Mouse (Mus musculus): ENCODE measurements around the gene Inafm2. TPM values are rescaled to one million over a fixed set of nuclear protein-coding genes. Genes with fewer than 3 reads are reported as not detected.

Inafm2 gene
- polyA plus RNA-seq, 1 experiment from 2014 or later: 24.2 TPM

- DNase-seq (ENCODE audit: low spot score): no peak
- Histone ChIP-seq H3K27me3 (ENCODE audit: low read depth, poor library complexity, severe bottlenecking) (peaks cover 17% of the 10 kb centered on the region), H3K27ac (replicated peaks) (no peak overlapping the region; the same call in 1 of the 2 replicates), H3K4me1 (peaks cover 41% of the 10 kb centered on the region), H3K4me3 (no peak overlapping the region), H3K9me3 (replicated peaks) (no peaks in the 10 kb centered on the region), H3K36me3 (peaks cover 20% of the 10 kb centered on the region)
- 75% methylated on average over 16 of the region's 16 CpGs for WGBS
These were observed 6.6 kb downstream of the Inafm2 start for GRCm38 (mm10) chr2:118751896-118752791.

GRCm38 (mm10) chr2:118752792-118753108, 7.2 kb downstream of the Inafm2 start:
- Histone ChIP-seq H3K27me3 (ENCODE audit: low read depth, poor library complexity, severe bottlenecking) (peaks cover 17% of the 10 kb centered on the region), H3K27ac (replicated peaks) (no peak overlapping the region; the same call in 1 of the 2 replicates), H3K4me1 (peaks cover 38% of the 10 kb centered on the region), H3K36me3 (peaks cover 20% of the 10 kb centered on the region), H3K4me3 (no peak overlapping the region), H3K9me3 (replicated peaks) (no peaks in the 10 kb centered on the region)
- 76% methylated on average over 4 of the region's 4 CpGs for WGBS
- no peak for DNase-seq (ENCODE audit: low spot score)

GRCm38 (mm10) chr2:118754143-118754542, 8.6 kb downstream of the Inafm2 start:
- H3K4me3 ChIP-seq: no peak overlapping the region
- peaks cover 30% of the 10 kb centered on the region for H3K27me3 ChIP-seq (ENCODE audit: low read depth, poor library complexity, severe bottlenecking)
- no peaks in the 10 kb centered on the region for H3K9me3 ChIP-seq (replicated peaks)
- WGBS: 85% methylated on average over 5 of the region's 5 CpGs
- H3K36me3 ChIP-seq: peaks cover 15% of the 10 kb centered on the region
- peaks cover 24% of the 10 kb centered on the region for H3K4me1 ChIP-seq
- DNase-seq (ENCODE audit: low spot score): no peak
- no peak overlapping the region for H3K27ac ChIP-seq (replicated peaks)

DNA sequence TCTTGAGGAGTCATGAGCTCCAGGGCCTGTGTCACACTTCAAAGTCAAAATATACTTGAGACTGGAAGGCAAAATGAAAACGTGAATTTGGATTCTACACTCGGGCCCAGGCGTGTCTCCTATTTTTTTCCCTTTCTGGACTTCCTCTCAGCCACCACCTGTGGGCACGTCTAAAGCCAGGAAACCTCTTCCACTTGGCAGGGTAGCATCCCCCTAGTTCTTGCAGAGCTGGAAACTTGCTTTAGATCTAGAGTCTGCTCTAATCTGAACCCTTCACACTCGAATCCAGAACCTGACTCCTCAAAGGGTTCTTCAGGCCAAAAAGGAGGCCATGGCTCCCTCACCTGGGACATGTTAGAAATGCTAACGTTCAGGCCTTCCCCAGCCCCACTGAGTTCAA, 9.8 kb downstream of the Inafm2 start:
- Histone ChIP-seq H3K27ac (replicated peaks) (no peak overlapping the region), H3K36me3 (peaks cover 2% of the 10 kb centered on the region), H3K4me1 (peaks cover 15% of the 10 kb centered on the region), H3K9me3 (replicated peaks) (no peaks in the 10 kb centered on the region), H3K4me3 (no peak overlapping the region), H3K27me3 (ENCODE audit: low read depth, poor library complexity, severe bottlenecking) (peaks cover 41% of the 10 kb centered on the region)
- DNase-seq (ENCODE audit: low spot score): no peak
- 86% methylated on average over 6 of the region's 6 CpGs for WGBS

DNA sequence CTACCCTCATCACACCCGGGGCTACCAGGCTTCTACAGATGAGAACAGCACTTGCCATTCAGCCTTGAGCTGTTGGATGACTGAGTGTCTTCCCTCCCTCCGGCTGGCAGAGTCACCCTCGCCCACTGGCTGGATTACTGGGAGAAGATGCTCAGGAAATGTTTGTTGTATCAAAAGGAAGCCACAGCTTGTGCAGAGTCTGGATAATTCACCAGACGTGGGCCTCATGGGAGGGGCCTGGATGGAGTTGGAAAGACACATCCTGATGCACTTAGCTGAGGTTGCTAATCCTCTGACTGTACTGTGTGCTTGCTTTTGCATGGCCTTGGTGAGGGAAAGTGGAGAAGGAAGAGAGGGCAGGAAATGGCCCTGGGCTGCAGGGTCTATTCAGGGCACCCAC, 10.5 kb downstream of the Inafm2 start:
- peaks cover 48% of the 10 kb centered on the region for H3K27me3 ChIP-seq (ENCODE audit: low read depth, poor library complexity, severe bottlenecking)
- WGBS: 85% methylated on average over 4 of the region's 4 CpGs

GRCm38 (mm10) chr2:118759828-118760227, 14.3 kb downstream of the Inafm2 start:
- H3K27me3 ChIP-seq (ENCODE audit: low read depth, poor library complexity, severe bottlenecking): peaks cover 77% of the 10 kb centered on the region
- WGBS: 18% methylated on average over 8 of the region's 8 CpGs
- H3K27ac ChIP-seq (replicated peaks): no peak overlapping the region
- H3K4me3 ChIP-seq: no peak overlapping the region; the same call in 1 of the 2 replicates
- H3K4me1 ChIP-seq: peaks cover 41% of the 10 kb centered on the region
- no peaks in the 10 kb centered on the region for H3K9me3 ChIP-seq (replicated peaks)
- DNase-seq (ENCODE audit: low spot score): peak; percentile 64
- no peaks in the 10 kb centered on the region for H3K36me3 ChIP-seq

More for the DNA sequence above, 10.5 kb downstream of the Inafm2 start:
- Histone ChIP-seq H3K4me3 (no peak overlapping the region), H3K36me3 (no peaks in the 10 kb centered on the region), H3K27ac (replicated peaks) (no peak overlapping the region), H3K4me1 (peaks cover 14% of the 10 kb centered on the region), H3K9me3 (replicated peaks) (no peaks in the 10 kb centered on the region)
- no peak for DNase-seq (ENCODE audit: low spot score)

DNA sequence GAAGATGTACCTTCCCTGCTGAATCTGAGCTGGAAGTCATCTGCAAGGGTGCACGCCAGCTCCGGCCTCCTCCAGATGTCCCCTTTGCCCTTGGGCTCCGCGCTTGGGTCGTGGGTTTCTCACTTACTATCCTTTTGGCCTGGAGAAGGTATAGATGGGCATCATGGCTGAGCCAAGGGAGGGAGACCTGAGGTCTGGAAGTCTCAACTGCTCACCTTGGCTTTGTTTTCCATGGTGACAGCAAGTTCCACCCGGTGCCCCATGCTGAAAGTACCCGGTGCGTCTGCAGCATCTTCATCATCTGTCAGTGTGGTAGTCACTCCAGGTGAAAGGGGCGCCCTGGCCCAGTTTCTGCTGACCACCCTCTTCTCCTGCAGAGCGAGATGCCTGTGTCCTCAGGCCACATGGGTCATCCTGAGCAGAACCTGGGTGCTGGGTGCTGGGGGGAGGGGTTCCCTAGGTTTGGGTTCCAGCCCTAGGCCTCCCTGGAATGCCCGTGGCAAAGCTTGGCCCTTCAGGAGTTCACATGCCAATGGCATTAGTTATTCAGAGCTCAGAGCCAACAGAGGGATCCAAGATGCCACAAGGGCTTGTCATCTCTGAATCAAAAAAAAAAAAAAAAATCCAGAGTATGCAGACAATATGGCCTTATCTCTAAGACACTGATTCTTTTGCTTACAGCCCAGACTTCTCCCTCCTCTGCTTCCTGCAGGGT, 14.9 kb downstream of the Inafm2 start:
- WGBS: 85% methylated on average over 11 of the region's 11 CpGs
- Histone ChIP-seq H3K4me3 (no peak overlapping the region), H3K27ac (replicated peaks) (no peak overlapping the region), H3K4me1 (peaks cover 41% of the 10 kb centered on the region), H3K27me3 (ENCODE audit: low read depth, poor library complexity, severe bottlenecking) (peaks cover 77% of the 10 kb centered on the region), H3K36me3 (no peaks in the 10 kb centered on the region), H3K9me3 (replicated peaks) (no peaks in the 10 kb centered on the region)
- no peak for DNase-seq (ENCODE audit: low spot score)

DNA sequence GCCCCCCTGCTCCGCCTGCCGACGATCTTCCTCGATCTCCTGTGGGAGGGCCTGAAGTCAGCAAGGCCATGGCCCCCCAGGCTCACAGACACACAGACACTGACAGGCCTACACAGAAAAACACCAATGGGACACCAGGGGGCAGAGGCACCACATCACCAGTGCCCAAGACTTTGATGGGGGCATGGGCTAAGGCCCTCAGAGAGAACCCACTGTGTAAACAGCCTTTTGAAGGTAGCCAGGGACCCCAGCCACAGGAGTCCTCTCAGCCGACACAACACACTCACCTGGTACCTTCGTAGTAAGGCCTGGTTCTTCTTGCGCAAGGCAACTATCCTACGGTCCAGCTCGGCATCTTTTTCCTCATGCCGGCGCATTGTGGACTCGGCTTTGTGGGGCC, 15.8 kb downstream of the Inafm2 start:
- DNase-seq (ENCODE audit: low spot score): no peak
- WGBS: 82% methylated on average over 12 of the region's 12 CpGs
- Histone ChIP-seq H3K4me3 (peak overlapping the region; percentile 44; the same call in 1 of the 2 replicates), H3K4me1 (peaks cover 41% of the 10 kb centered on the region), H3K27me3 (ENCODE audit: low read depth, poor library complexity, severe bottlenecking) (peaks cover 85% of the 10 kb centered on the region), H3K27ac (replicated peaks) (peak overlapping the region; percentile 83), H3K36me3 (no peaks in the 10 kb centered on the region), H3K9me3 (replicated peaks) (no peaks in the 10 kb centered on the region)

GRCm38 (mm10) chr2:118761906-118762783, 16.6 kb downstream of the Inafm2 start, which contains the start of gene Ccdc9b:
Gene Ccdc9b, minus strand, starts transcription at chr2:118762661.
- H3K27me3 ChIP-seq (ENCODE audit: low read depth, poor library complexity, severe bottlenecking): peaks cover 80% of the 10 kb centered on the region
- H3K27ac ChIP-seq (replicated peaks): peak within 1 kb of the TSS; percentile 83
- WGBS: 6% methylated on average over 29 of the region's 29 CpGs

DNA sequence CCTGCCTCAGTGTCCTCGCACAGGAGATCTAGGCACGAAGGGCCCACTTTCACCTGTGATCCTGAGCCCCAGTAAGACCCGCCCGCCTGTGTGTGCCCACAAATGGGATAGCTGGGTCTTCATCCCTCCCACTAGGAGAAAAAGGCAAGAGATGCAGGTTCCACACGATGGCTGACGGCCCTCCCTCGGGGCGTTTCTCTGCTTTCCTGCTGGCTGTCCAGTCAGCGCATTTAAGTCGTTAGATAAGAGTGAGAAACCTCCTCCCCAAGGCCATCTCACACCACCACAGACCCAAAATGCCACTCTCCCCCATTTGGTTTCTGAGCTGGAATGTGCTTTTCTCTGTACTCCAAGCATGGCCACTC, 17.2 kb downstream of the Inafm2 start:
- Histone ChIP-seq H3K27me3 (ENCODE audit: low read depth, poor library complexity, severe bottlenecking) (peaks cover 73% of the 10 kb centered on the region), H3K4me3 (peak overlapping the region; percentile 44), H3K27ac (replicated peaks) (peak overlapping the region; percentile 83), H3K4me1 (peaks cover 37% of the 10 kb centered on the region), H3K9me3 (replicated peaks) (no peaks in the 10 kb centered on the region), H3K36me3 (no peaks in the 10 kb centered on the region)
- 14% methylated on average over 10 of the region's 10 CpGs for WGBS
- no peak for DNase-seq (ENCODE audit: low spot score)

More at GRCm38 (mm10) chr2:118761906-118762783, 16.6 kb downstream of the Inafm2 start, which contains the start of gene Ccdc9b:
- no peaks in the 10 kb centered on the region for H3K9me3 ChIP-seq (replicated peaks)
- H3K4me1 ChIP-seq: peaks cover 40% of the 10 kb centered on the region
- H3K4me3 ChIP-seq: peak within 1 kb of the TSS; percentile 44
- peak; percentile 71 for DNase-seq (ENCODE audit: low spot score)
- H3K36me3 ChIP-seq: no peaks in the 10 kb centered on the region

DNA sequence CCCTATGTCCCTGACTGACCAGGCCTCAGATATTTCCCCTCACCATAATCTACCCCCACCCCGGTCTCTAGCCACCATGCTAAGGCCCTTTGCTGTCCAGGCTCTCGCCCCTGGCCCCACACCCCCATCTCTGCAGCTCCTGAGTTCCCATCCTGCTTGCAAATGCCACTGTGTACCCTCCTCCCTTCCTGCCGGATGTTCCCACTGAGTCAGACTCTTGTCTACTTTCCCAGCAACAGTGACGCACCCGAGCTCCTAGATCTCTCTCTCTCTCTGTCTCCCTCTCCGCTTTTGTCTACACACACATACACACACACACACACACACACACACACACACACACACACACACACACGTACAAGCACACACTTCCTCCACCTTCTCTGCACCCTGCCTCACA, 17.9 kb downstream of the Inafm2 start:
- DNase-seq (ENCODE audit: low spot score): no peak
- peaks cover 66% of the 10 kb centered on the region for H3K27me3 ChIP-seq (ENCODE audit: low read depth, poor library complexity, severe bottlenecking)
- H3K9me3 ChIP-seq (replicated peaks): no peaks in the 10 kb centered on the region
- no peak overlapping the region for H3K4me3 ChIP-seq
- peaks cover 37% of the 10 kb centered on the region for H3K4me1 ChIP-seq
- 68% methylated on average over 7 of the region's 7 CpGs for WGBS
- H3K36me3 ChIP-seq: no peaks in the 10 kb centered on the region
- peak overlapping the region; percentile 83; the same call in 1 of the 2 replicates for H3K27ac ChIP-seq (replicated peaks)
